Mouse (Mus musculus) mesoderm, embryonic 11.5 days (tissue): ENCODE measurements around the gene Zbtb44.

Source experiments
- DNase-seq: peaks from one replicate; pipeline ENCODE4 v3.0.0-alpha.2; 2012; ENCODE audit warnings: low read depth, low spot score

Gene Zbtb44

DNA sequence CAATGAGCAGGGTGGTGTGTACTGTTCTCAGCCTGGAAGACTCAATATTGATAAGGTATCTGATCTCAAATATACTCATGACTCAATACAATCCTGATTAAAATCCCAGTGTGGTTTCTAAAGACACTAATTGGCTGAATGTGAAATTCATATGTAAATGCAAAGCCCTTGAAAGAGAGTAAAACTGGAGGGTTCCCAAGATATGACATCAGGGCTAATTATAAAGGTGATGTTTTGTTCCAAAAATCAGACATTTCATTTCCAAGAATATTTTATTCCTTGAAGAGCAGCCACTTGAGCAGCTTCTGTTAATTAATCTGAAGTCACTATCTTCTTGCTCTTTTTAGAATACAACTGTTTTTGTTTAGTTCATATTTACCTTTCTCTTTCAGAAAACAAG, 85.1 kb downstream of the Zbtb44 start:
- no peak for DNase-seq

DNA sequence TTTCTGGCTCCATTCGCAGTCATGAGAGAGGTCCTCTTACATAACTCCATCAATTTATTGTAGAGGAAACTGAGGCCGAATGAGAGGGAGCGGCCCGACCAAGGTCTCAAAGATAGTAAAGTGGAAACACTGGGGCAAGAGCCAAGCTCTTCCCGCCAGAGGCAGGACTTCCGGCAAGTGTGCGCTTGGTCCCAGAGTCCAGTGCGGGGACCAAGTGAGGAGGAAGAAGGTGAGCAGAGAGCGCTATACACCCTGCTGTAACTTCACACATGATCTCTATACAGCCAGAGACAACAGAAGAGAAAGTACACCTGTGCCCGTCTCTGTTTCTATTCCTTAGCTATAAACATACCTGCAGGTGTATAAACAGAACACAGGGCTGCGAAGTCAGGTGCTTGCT, 86.6 kb downstream of the Zbtb44 start:
- DNase-seq: no peak

- DNase-seq: no peak
Measured at GRCm38 (mm10) chr9:31117488-31117887, 87.0 kb downstream of the Zbtb44 start.

GRCm38 (mm10) chr9:31118520-31119298, 88.3 kb downstream of the Zbtb44 start:
- peak; percentile 81 for DNase-seq

DNA sequence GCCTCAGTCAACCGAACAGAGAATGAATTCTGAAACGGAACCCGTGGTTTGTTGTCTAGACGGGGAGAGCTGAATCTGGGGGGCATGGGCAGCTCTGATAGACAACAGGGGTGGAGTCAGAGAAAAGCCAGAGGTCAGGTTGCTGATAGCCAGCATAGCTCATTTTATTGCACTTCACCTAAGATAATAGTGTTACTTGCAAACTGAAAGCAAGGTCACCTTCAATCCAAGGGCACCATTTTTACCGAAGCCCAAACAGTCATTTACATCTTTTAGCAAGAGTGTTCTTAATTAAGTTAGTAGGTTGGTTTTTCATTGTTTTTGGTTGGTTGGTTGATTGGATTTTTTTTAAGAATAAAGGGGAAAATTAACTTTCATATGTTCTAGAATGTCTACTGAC, 89.0 kb downstream of the Zbtb44 start:
- no peak for DNase-seq

GRCm38 (mm10) chr9:31119882-31120532, 89.6 kb downstream of the Zbtb44 start:
- no peak for DNase-seq

DNA sequence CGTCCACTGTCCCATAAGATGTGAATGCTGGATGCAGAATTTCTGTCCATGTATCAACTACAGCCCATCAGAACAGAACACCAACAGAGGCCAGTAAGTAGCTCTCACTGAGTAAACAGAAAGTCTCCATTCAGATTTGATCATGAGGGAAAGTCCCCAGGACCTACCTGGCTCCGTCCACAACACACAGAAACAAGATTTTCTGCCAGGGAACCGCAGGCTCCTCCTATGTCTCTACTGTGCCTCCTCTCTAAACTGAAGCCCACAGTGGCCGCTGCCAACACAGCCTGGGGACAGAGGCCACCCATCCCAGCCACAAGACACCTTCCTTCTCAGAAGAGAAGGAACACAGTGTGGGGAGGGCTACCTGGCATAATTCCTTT, 90.1 kb downstream of the Zbtb44 start:
- DNase-seq: no peak

DNA sequence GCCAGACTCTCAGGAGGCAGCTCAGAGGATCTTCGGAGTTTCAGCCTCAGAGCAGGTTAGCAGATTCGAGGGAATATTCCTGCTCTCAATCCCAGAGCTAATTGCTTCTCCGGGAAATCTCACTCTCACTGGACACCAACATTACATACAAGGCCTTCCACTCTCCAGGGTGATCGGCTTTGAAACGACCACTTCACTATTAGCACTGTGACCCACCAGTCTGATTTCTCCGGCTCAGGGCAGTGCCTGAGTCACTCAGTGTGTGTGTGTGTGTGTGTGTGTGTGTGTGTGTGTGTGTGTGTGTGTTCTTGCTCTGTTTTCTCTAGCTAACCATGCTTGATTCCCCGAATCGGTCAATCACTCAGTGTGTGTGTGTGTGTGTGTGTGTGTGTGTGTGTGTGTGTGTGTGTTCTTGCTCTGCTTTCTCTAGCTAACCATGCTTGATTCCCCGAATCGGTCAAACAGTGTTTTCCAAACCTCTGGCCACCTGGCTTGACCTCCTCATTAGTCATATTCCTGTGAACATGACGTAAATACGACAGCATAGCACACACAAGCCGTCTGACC, 92.1 kb downstream of the Zbtb44 start:
- DNase-seq: no peak
